Mouse (Mus musculus) right cerebral cortex, postnatal 10 days (tissue): ENCODE results near the gene Fam214a.
"Not testable (repeated sequence)": the region's sequence is repeated elsewhere in the genome, so short reads cannot be mapped to it uniquely, and the experiment has no call there.

ENCODE experiments used
- DNase-seq, 2 experiments: peaks; one replicate each; pipeline ENCODE4 v3.0.0; 2021; ENCODE audit warnings: low spot score in 2 of 2

The Fam214a gene

GRCm38 (mm10) chr9:74981663-74982111, 29.0 kb downstream of the Fam214a start:
- DNase-seq = no peak

GRCm38 (mm10) chr9:74982193-74982592, 29.5 kb downstream of the Fam214a start:
- DNase-seq = no peak

GRCm38 (mm10) chr9:74982722-74983121, 30.0 kb downstream of the Fam214a start:
- DNase-seq = not testable (repeated sequence)

GRCm38 (mm10) chr9:74985173-74985715, 32.6 kb downstream of the Fam214a start:
- no peak for DNase-seq

- no peak for DNase-seq
Observed at GRCm38 (mm10) chr9:74985770-74986169, 33.1 kb downstream of the Fam214a start.

GRCm38 (mm10) chr9:74988893-74989460, 36.3 kb downstream of the Fam214a start:
- no peak for DNase-seq

- DNase-seq = no peak
Observed at GRCm38 (mm10) chr9:74989990-74990389, 37.3 kb downstream of the Fam214a start.

- no peak for DNase-seq
Observed at GRCm38 (mm10) chr9:74994611-74995257, 42.0 kb downstream of the Fam214a start.

- DNase-seq = no peak
Observed at GRCm38 (mm10) chr9:74996349-74996748, 43.7 kb downstream of the Fam214a start.

- DNase-seq = no peak
Observed at GRCm38 (mm10) chr9:74997976-74998375, 45.3 kb downstream of the Fam214a start.

- DNase-seq = no peak
Observed at GRCm38 (mm10) chr9:75001006-75001405, 48.3 kb downstream of the Fam214a start.

GRCm38 (mm10) chr9:75001611-75002204, 49.0 kb downstream of the Fam214a start:
- DNase-seq = peak; percentile 53 to 58

- DNase-seq = no peak
Observed at GRCm38 (mm10) chr9:75002262-75002661, 49.6 kb downstream of the Fam214a start.

- DNase-seq = no peak
Observed at GRCm38 (mm10) chr9:75004203-75004602, 51.5 kb downstream of the Fam214a start.

GRCm38 (mm10) chr9:75016591-75016990, 63.9 kb downstream of the Fam214a start:
- DNase-seq = no peak

GRCm38 (mm10) chr9:75019181-75019580, 66.5 kb downstream of the Fam214a start:
- DNase-seq = no peak

- no peak for DNase-seq
Observed at GRCm38 (mm10) chr9:75019592-75019991, 66.9 kb downstream of the Fam214a start.

GRCm38 (mm10) chr9:75020561-75020960, 67.9 kb downstream of the Fam214a start:
- no peak for DNase-seq

- DNase-seq = no peak
Observed at GRCm38 (mm10) chr9:75022546-75022945, 69.9 kb downstream of the Fam214a start.

- DNase-seq = no peak
Observed at GRCm38 (mm10) chr9:75023150-75023894, 70.6 kb downstream of the Fam214a start.

GRCm38 (mm10) chr9:75024089-75024488, 71.4 kb downstream of the Fam214a start:
- no peak for DNase-seq

GRCm38 (mm10) chr9:75025689-75026088, 73.0 kb downstream of the Fam214a start:
- DNase-seq = no peak
